Mouse (Mus musculus): ENCODE measurements around the gene Gpx8.

- no peak for TF ChIP-seq POLR2A (IDR thresholded peaks at IDR 0.05; ENCODE audit: control insufficient read depth in 1 of 2, insufficient read depth in 1 of 2, low read depth in 1 of 2, low read length in 2 of 2, poor library complexity in 1 of 2)
- TF ChIP-seq CHD1 (IDR thresholded peaks at IDR 0.05; ENCODE audit: low read depth, low read length): no peak
- TF ChIP-seq EP300 (IDR thresholded peaks at IDR 0.05; ENCODE audit: low read depth in 1 of 2, low read length in 2 of 2): peak; percentile 51 to 53
- no peak for TF ChIP-seq GABPA (IDR thresholded peaks at IDR 0.05; ENCODE audit: low read depth, low read length)
- no peak for TF ChIP-seq CTCF (IDR thresholded peaks at IDR 0.05 in 2 of 3, conservative IDR thresholded peaks at IDR 0.05 in 1 of 3; ENCODE audit: control insufficient read depth in 1 of 3, insufficient read depth in 1 of 3, low read depth in 2 of 3, low read length in 3 of 3, poor library complexity in 1 of 3, severe bottlenecking in 1 of 3)
- TF ChIP-seq GATA1 (IDR thresholded peaks at IDR 0.05; ENCODE audit: low read depth, low read length): no peak
- no peak for TF ChIP-seq JUND (IDR thresholded peaks at IDR 0.05; ENCODE audit: low read depth, low read length)
- TF ChIP-seq BHLHE40 (IDR thresholded peaks at IDR 0.05; ENCODE audit: borderline replicate concordance, low read depth, low read length): no peak
- TF ChIP-seq POLR2AphosphoS5 (IDR thresholded peaks at IDR 0.05; ENCODE audit: borderline replicate concordance, low read depth, low read length): no peak
Measured at GRCm38 (mm10) chr13:113094618-113095017, 48.4 kb upstream of the Gpx8 start.

All from MEL (cell line).